In genomic region chr1:162217340-162217974, GRCm38 (mm10) we compare ENCODE assay signal across 8 mouse cellular contexts.
DNase-seq lines count a peak whose midpoint lies in the region; ATAC-seq lines count a peak whose summit lies in the region.

No protein-coding gene starts in this region.

- no peaks in the 10 kb centered on the region for H3K27me3 ChIP-seq in embryonic facial prominence, embryonic 14.5 days (replicated peaks; ENCODE audit: control insufficient read depth, insufficient read depth, low read length)
- no peaks in the 10 kb centered on the region for H3K27me3 ChIP-seq in limb, embryonic 10.5 days (ENCODE audit: low read depth, poor library complexity, severe bottlenecking)
- H3K27me3 ChIP-seq in neural tube, embryonic 11.5 days (ENCODE audit: control insufficient read depth, insufficient read depth, low read length) = no peaks in the 10 kb centered on the region

- peak; percentile 92 for DNase-seq in MN1 (ENCODE audit: low spot score)
- peak; percentile 99 for DNase-seq in embryonic facial prominence, embryonic 14.5 days (ENCODE audit: low spot score)
- DNase-seq in heart, postnatal 36 days = peak; percentile 56 to 78
- DNase-seq in limb, embryonic 10.5 days (ENCODE audit: low spot score) = peak; percentile 87
- DNase-seq in neural tube, embryonic 11.5 days (ENCODE audit: low spot score) = peak; percentile 75
- DNase-seq in frontal cortex, postnatal 14 days (ENCODE audit: low spot score in 2 of 2) = no peak
- no peak for DNase-seq in left cerebral cortex, adult 9 months (ENCODE audit: low spot score in 2 of 2)

- peak overlapping the region; percentile 100 for H3K27ac ChIP-seq in embryonic facial prominence, embryonic 14.5 days (replicated peaks; ENCODE audit: low read depth, low read length)
- H3K27ac ChIP-seq in limb, embryonic 10.5 days = peak overlapping the region; percentile 97
- H3K27ac ChIP-seq in neural tube, embryonic 11.5 days (ENCODE audit: low read depth, low read length) = peak overlapping the region; percentile 94

- peaks cover 27% of the 10 kb centered on the region for H3K4me1 ChIP-seq in embryonic facial prominence, embryonic 14.5 days (ENCODE audit: control insufficient read depth, insufficient read depth, low read length)
- peaks cover 22% of the 10 kb centered on the region for H3K4me1 ChIP-seq in limb, embryonic 10.5 days
- no peaks in the 10 kb centered on the region; the same call in 1 of the 2 replicates for H3K4me1 ChIP-seq in neural tube, embryonic 11.5 days (ENCODE audit: control insufficient read depth, insufficient read depth, low read length)

- no peaks in the 10 kb centered on the region for H3K9me3 ChIP-seq in embryonic facial prominence, embryonic 14.5 days (ENCODE audit: control insufficient read depth, low read length)
- no peaks in the 10 kb centered on the region for H3K9me3 ChIP-seq in limb, embryonic 10.5 days (replicated peaks)
- no peaks in the 10 kb centered on the region for H3K9me3 ChIP-seq in neural tube, embryonic 11.5 days (ENCODE audit: control insufficient read depth, low read length)

- H3K4me2 ChIP-seq in embryonic facial prominence, embryonic 14.5 days (ENCODE audit: low read depth, low read length) = peak overlapping the region; percentile 64
- H3K4me2 ChIP-seq in neural tube, embryonic 11.5 days (ENCODE audit: low read depth) = no peak overlapping the region

- peak; percentile 95 for ATAC-seq in embryonic facial prominence, embryonic 14.5 days (ENCODE audit: low read depth)
- ATAC-seq in neural tube, embryonic 11.5 days (ENCODE audit: insufficient read depth, low FRiP score, low TSS enrichment) = peak; percentile 60
- ATAC-seq in CD4-positive, CD25-positive, alpha-beta regulatory T cell, adult 4 months = no peak

- H3K36me3 ChIP-seq in embryonic facial prominence, embryonic 14.5 days (ENCODE audit: control insufficient read depth, insufficient read depth, low read length) = peaks cover 6% of the 10 kb centered on the region; the same call in 1 of the 2 replicates
- H3K36me3 ChIP-seq in limb, embryonic 10.5 days = peaks cover 20% of the 10 kb centered on the region
- H3K36me3 ChIP-seq in neural tube, embryonic 11.5 days (ENCODE audit: control insufficient read depth, insufficient read depth, low read length) = no peaks in the 10 kb centered on the region

- 21% methylated on average over 15 of the region's 15 CpGs for WGBS in embryonic facial prominence, embryonic 14.5 days
- WGBS in limb, embryonic 10.5 days = 20% methylated on average over 15 of the region's 15 CpGs
- WGBS in neural tube, embryonic 11.5 days = 50% methylated on average over 15 of the region's 15 CpGs

- H3K9ac ChIP-seq in embryonic facial prominence, embryonic 14.5 days (ENCODE audit: low read depth, low read length) = peak overlapping the region; percentile 99
- peak overlapping the region; percentile 46 for H3K9ac ChIP-seq in neural tube, embryonic 11.5 days (ENCODE audit: low read length)

- intact Hi-C loops in heart, postnatal 36 days (cut with DNase I) = loop anchor here (5.0 kb wide), 2 partner anchors 35 to 215 kb away; no protein-coding TSS in a partner anchor

- H3K4me3 ChIP-seq in embryonic facial prominence, embryonic 14.5 days (ENCODE audit: low read depth, low read length) = peak overlapping the region; percentile 75
- H3K4me3 ChIP-seq in limb, embryonic 10.5 days = peak overlapping the region; percentile 69
- H3K4me3 ChIP-seq in neural tube, embryonic 11.5 days (ENCODE audit: low read depth, low read length) = peak overlapping the region; percentile 38

Comparison
In these comparisons a context has a peak if more than half of its experiments do, and no peak if none do; other contexts are left out.
1. DNase-seq: peak in MN1 (single experiment), embryonic facial prominence, embryonic 14.5 days (single experiment), heart, postnatal 36 days (2 of 2), limb, embryonic 10.5 days (single experiment) and neural tube, embryonic 11.5 days (single experiment); none in frontal cortex, postnatal 14 days (0 of 2) and left cerebral cortex, adult 9 months (0 of 2).
2. Peak in every context shown above with its lines, with median percentiles within 50 percentile points of each other: H3K27ac ChIP-seq and H3K4me3 ChIP-seq.